Mouse (Mus musculus) testis, adult 10 weeks (tissue): Measurements from ENCODE around the gene Fgfr2. TPM values are rescaled to one million over a fixed set of nuclear protein-coding genes. Genes with fewer than 3 reads are reported as not detected.

Experiments used
- polyA plus RNA-seq: library from polyadenylated mRNA; stranded (reverse); fragments of 350-450 nt; fragmentation: Illumina TruSeq; extraction: RNeasy Lipid Tissue Mini Kit (QIAGEN cat#74804); gene quantifications from one replicate; pipeline ENCODE4 v1.2.3, GENCODE M21; 2014; ENCODE audit warnings: low read depth, low replicate concordance

Gene Fgfr2
- 6.2 TPM for polyA plus RNA-seq

DNA sequence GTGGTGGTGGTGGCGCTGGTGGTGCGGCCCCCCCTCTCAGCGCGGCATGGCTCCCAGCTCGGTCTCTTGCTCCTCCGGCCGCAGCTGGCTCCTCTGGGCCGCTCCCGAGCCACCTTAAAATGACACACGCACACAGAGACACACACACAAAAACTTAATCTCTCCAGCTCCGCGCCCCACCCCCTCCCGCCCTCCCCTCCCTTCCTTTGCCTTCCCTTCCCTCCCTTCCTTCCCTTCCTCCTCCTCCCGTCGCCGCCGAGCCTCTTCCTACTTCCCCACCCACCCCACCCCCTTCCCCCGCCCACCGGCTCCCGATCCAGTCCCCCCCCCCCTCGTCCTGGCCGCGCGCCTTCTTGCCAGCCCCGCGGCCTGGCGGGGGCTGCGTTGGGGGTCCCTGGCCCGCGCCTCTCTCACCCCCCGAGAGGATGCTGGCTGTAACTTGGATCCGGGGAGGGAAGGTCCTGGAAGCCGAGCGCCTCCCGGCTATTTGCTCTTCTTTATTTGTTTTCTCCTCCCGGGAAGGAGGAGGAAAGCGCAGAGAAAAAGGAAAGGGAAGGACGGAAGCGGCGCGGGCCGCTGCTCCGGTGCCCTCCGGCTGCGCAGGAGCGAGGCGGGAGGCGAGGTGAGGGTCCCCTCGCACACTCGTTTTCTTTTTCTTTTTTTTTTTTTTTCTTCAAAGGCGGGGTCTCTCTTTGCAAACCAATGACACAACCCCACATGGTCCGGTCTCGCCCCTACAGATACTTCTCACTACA lies at the start of gene Fgfr2:
Gene Fgfr2 (minus strand): TSS at position 107 of the 755 bp plus-strand sequence.

DNA sequence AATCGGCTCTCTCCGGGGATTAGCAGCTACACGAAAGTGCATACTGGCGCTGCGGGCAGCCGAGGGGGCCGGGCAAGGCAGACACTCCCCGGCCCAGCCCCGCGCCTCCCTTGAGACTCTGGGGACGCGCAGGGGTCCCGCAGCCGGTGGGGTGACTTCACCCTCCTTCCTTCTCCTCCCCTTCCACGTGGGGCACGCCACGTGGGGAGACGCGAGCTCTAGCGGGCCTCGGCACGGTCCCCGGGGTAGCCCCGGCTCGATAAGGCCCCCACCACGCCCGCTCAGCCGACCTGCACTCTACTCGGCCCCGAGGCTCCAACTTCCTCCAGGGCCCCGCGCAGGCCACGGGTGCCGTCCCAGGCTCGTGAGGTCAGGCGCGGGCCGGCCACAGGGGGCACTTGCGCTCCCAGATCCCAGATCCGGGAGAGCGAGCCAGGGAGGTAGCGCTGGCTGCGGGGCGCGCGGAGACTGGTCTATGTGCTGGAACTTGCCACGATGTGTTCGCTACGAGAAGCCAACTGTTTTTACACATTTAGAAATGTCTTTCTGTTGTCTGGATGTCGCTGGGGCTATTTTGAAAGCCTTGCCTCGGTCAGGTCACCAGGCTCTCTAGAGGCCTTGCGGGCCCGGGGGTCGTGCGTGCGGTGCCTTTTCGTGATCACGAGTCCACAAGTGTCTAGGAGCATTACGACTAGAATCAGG lies 1.0 kb upstream of the Fgfr2 start, which contains the start of gene Ctbp2:
Gene Ctbp2 (minus strand): TSS at position 356 of the 702 bp plus-strand sequence.

DNA sequence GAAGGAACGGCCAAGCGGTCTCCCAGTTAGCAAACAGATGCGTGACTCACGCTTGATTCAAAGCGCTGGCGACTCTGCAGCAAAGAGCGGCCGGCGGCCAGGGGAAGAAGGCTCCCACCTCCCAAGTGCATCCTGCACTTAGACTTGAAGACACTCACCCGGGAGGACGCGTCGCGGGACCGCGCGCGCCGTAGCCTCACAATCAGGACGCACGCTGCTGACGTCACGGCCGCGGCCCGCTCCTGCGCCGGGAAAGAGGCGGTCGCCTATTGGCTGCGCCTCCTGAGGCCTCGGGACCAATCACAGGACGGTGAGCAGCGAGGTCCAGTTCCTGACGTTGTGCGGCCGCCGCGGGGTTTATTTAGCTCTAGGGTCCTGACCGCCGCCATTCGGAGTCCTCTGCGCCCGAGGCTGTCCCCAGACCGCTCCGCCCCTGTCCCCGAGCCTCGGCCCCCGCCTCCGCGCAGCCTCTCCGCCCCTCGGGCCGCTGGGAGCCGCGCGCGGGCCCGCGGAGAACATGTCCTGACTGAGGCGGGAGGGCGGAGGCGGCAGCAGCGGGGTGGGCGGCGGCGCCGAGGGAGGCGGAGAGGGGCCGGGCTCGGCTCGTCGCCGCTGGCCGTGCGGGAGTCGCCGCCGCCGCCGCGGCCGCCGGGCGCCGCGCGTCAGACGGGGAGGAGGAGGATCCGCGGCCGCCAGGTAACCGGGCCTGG lies 192.1 kb downstream of the Fgfr2 start, which contains the start of gene Zranb1:
Gene Zranb1 (plus strand): TSS at position 293 of the 710 bp plus-strand sequence.

DNA sequence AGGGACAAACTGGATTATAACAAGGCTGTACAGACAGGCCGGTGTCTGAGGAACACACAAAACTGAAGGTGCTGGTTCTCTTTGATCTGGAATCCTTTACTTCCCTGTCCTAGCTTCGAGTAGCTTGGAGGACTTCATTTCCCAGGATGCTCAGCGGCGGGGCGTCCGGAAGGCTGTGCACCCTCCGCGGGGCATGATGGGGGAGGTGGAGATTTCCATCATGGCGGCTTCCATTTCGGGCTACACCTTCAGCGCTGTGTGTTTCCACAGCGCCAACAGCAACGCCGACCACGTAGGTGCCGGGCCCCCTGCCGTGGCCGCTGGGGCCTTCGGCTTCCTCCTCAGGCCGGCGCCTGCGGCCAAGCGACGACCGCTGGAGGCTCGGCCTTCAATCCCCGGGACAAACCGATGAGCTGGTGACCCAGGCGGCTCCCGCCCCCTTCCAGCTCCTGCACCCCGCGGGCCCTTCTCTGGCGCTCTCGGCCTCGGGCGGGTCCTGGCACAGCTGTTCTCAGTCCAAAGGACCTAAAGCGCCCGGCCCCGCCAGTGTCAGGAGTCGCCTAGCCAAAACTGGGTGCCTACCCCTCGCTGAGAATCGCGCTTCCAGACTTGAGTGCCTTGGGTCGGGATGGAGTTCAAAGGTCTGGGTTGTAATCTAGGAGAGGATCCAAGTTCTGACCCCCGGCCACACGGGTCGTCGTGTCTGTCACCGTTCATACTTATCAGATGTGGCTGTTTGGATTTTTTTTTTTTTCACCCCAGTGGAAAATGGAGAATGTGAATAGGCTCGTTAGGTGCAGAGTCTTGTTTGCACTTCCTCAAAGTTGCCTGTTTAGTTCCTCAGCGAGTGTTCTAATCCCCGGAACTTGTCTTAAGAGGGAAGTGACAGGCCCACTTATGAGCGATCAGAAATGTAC lies 263.9 kb downstream of the Fgfr2 start, which contains the start of gene Abraxas2:
Gene Abraxas2 (plus strand): TSS at position 184 of the 917 bp plus-strand sequence.

DNA sequence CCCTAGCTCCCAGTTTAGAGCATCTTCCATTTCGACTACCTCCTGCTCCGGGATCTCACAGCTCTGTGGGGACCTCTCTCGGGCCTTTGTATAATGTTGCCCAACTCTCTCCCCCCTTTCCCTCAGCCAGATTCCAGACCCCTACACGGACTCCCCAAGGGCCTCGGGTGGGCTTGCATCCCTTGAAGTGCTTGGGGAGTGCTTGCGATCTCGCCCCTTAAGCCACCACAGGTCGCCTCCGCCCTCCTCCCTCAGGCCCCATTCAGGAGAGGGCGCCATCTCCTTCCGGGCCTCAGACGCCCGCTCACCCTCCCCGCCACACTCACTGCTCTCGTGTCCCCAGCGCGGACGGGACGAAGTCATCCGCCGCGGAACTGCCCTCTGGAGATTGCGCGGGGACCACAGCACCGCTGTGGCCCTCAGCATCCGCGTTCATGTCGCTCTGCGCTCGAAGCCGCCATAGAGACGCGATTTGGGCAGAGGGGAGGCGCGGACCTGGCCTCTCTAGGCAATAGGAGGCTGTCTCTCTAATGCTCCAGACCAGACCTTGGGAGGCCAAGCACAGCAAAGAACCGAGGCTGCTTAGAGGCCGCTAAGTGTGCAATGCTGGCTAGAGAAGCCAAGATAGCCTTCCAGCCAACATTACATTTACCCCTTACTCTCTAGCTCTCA lies 270.8 kb downstream of the Fgfr2 start, which contains the start of gene Eef1akmt2:
Gene Eef1akmt2 (minus strand): TSS at position 501 of the 672 bp plus-strand sequence.

DNA sequence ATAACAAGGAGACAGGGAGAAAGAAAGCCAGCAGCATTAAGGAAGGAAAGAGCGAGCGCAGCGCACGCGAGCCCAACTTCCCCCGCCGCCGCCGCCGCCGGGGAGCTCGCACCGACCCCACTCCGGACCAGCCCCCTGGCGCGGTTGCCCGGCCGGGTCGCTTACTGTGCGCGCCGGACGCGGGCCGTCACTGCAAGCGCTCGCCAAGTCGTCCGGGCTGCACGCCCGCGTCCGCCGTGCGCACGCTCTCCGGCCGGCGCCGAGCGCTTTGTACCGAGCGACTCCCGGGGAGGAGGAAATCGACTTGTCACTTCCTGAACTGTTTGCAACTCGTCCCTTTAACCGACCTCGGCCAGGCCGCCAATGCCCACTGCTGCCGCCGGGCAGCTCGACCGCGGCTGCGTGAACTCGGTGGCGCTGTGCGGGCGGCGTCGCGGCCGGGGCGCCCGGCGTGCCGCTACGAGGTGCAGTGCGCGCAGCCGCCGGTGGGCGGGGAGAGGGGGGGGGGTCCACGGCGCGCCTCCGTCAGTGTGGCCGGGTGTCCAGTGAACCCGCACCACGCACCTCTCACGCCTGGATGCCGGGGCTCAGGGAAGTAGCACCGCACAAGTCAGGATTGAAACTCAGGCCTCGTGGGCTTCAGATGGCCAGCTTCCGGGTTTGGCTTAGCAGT lies 309.6 kb downstream of the Fgfr2 start, which contains the start of gene Fam53b:
Gene Fam53b (minus strand): TSS at position 471 of the 673 bp plus-strand sequence.

DNA sequence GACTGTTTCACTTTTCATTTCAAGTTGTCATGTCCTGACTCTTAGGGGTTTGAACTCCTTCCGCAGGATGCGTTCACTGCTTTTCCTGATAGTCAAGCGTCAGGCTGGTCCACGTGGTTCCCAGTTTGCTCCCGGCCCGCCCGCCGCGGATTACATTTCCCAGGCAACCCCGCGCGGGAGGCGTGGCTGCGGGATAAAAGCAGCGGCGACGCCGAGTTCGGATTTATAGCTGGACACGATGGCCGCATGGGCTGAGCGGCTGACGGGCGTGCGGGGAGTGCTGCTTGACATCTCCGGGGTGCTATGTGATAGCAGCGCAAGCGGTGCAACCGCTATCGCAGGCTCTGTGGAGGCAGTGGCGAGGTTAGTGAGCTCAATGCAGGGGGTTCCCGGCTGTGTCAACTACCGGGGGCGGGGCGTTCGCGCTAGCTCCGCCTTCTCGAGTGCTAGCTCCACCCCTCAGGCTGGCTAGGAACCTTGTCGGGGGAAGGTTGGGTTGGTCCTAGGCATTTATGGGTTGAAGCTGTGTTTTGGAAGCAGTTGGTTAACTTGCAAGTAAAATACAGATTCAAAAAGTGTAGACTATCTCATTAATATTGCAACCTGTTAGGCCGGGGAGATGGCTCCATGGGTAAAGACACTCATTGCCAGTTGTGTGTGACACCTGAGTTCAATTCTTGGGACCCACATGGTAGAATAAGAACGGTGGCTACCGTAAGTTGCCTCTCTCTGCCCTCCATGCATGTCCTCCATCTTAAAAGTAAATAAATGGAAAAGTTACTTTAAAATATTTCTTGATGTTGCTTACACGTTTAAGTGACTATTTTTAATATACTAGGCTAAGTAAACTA lies 512.5 kb downstream of the Fgfr2 start, which contains the start of gene Lhpp:
Gene Lhpp (plus strand): TSS at position 171 of the 851 bp plus-strand sequence.

DNA sequence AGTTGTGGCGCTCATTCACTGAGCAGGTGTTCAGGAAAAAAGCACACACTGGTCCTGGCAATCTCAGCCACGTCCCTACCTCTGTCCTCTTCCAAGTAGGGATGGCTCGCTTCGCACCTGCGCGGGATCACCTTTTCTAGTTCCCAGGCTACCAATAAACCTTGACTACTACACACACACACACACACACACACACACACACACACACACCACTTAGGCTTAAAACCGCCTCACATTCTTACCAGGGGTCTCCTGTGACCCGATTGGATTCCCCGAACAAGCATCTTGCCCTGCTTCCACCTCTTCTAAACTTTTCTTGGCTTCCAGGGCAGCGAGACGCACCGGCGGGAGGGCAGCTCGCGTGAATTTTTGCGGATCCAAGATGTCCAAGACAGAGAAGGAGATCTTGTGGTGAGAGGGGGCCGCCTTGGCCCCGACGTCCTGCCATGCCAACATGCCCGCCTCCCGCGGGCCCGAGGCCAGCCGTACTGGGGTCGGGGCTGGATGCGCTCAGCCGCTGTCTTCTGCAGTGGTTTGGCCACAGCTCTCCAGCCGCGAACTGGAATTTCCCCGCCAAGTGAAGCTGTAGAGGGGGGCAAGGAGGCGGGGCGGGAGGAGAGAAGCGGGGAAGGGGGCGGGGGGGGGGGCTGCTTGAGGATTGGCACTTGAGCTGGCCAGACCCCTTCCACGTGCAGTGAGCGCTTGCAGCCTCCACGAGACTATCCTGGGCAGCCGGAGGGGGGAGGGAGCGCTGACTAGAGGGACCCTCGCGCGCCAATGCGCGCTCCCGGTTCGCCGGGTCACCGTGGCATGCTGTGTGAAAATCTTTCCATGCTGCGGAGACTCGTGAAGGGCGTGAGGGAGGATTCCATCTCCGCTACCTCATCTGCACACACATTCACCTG lies 523.8 kb downstream of the Fgfr2 start, which contains the start of gene Nkx1-2:
Gene Nkx1-2 (minus strand): TSS at position 567 of the 905 bp plus-strand sequence.

DNA sequence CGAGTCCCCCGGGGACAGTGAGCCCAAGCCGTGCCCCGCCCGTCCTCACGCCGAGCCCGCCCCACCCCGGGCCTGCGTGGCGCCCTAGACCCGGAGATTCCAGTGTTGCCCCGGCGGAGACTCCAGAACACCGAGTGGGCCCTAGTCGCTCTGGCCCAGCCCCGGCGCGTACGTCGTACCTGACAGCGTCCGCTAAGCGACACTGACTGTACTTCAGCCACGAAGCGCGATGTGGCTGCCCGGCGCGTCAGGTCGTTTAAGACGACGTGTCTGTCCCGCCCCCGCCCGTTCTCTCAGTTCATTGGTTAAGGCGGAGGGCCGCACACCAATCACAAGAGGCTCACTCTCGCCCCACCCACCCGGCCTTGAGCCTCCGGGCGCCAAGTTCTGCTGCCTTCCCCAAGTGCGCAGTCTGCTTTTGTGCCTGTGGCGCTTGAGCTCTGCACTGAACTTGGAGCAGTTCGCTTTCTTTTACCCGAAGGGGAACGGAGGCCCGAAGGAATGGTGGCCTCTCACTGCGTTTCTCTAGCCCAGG lies 547.0 kb downstream of the Fgfr2 start, which contains the start of gene Oat:
Gene Oat (minus strand): TSS at position 283 of the 535 bp plus-strand sequence.

DNA sequence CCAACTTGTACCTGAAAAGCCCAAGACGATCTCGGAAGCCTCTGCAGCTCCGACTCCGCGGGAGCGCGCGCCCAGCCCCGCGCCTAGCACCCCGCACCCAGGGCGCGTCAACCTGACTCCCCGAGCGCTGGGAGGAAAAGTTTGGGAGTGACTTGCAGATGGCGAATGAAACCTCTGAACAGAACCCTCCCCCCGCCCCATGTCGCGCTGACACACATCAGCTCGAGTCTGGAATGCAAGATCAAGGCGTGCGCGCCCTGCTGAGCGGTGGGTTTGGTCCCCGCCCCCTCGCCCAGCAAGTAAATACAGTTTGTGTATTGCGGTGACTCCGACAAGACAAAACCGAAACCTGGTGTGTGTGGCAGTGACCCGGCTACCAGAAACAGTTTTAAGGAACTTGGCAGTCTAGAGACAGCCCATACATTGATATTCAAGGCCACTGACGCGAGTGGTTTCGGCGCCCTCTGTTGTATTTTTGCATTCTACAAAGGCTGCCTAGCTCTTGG lies 806.1 kb downstream of the Fgfr2 start, which contains the start of gene Chst15:
Gene Chst15 (minus strand): TSS at position 193 of the 506 bp plus-strand sequence.

DNA sequence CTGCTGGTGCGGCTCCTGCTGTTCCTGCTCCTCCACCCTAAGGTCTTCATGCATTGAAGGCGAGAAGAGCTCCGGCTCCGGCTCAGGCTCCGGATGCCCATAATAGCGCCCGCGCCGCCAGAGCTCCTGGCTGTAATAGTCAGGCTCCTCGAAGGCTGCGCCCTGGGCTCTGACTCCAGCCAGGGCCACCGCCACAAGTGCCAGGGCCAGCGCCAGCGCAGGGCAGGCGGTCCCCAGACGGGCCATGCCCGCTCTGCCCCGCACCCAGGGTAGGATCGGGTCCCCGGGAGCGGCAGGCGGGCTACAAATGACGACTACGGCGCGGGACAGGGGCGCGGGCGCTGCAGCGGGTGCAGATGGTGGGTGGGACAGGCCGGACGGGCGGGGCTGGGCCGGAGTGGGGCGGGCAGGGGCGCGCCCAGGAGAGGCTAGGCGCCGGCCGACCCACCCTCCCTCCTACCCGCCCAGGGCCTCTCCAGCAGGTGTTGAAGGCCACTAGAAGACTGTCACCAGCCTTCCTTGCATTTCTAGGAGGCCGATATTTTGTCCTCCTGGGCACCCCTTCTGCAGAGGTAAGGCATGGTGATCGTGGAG lies 968.7 kb downstream of the Fgfr2 start, which contains the start of gene Cpxm2:
Gene Cpxm2 (minus strand): TSS at position 372 of the 594 bp plus-strand sequence.

DNA sequence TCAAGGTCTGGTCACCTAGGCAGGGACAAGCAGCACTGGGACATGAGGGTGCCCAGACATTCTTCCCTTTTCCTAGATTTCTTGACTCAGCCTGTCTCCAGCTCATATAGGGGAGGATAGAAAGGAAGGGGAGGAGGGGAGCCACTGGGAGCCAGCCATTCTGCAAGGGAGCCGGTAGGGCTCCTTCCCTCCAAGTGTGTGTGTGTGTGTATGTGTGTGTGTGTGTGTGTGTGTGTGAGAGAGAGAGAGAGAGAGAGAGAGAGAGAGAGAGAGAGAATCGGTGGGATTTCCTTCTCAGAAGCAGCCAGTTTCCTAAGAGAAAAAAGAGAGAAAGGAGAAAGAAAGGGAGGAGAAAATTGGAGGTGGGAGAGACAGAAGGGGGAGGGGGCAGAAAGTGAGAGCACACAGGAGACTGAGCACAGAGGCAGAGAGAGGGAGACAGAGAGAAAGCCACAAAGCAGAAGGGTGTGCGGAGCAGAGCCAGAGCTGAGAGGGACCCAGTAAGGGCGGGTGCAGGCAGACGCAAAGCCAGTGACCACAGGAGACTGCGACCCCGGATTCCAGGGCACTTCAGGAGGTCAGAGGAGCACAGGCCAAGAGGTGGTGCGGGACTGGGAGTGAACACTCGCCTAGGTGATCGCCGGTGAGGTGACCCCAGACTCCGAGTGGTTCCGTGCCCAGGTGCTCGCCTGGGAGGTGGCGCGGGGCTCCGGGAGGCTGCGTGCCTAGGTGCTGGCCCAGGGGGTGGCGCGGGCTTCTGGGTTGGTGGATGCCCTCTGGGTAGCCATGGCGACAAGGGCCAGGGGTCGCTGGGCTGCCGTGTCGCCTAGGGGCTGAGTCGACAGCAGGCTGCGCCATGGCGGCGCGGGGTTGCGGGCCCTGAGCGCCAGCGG lies 1156.9 kb downstream of the Fgfr2 start, which contains the start of gene Gpr26:
Gene Gpr26 (plus strand): TSS at position 438 of the 893 bp plus-strand sequence.

DNA sequence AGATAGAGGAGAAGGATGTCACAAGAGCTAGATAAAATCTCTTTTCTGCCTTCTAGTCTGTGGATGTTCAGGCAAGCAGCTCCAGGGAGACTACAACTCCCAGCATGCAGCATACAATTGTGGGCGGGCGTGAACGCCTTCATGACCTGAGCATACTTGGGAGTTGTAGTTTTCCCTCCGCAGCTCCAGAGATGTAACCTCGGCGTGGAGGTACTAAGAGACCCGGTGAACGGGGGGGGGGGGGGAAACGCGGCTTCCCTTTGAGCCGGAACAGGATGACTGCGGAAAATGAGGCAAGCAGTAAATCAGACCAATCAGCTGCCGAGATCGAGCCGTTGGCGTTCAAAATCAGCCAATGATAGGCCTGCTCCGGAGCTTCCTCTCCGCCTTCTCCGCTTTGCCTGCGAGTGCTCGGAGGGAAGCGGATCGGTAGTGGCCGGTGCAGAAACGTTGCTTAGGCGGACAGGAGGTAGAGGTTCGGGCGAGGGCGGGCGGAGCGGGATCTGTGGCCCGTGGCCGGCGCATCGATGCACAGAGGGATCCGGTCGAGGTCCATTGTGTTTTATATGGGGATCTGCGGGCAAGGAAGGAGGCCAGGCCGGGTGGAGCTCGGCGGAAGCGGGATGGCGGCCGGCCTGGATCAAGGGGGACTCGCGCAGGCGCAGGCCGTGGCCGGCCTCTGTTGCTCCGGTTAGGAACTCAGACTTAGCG lies 1563.0 kb downstream of the Fgfr2 start, which contains the start of gene Bub3:
Gene Bub3 (plus strand): TSS at position 237 of the 711 bp plus-strand sequence.

DNA sequence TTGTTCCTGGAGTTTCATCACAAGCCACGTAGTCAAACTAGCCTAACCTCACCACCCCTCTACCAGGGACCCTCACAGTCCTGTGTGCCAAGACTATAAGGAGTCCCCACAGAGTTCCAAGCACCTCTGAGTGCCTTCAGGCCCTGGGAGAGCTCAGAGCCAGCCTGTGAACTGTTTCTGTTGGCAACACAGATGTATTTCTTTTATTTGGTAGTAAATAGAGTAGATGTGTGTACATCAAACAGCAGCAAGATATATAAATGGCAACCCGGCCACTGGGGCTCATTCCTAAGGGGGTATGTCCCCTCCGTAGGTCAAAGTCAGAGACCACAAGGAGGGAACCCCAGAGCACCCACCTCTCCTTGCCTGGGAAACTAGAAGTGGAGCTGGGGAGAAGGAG lies 1574.7 kb downstream of the Fgfr2 start, which contains the start of gene Hmx2:
Gene Hmx2 (plus strand): TSS at position 301 of the 400 bp plus-strand sequence.

